9 mouse cellular contexts compared by ENCODE assay signal in the genomic region with DNA sequence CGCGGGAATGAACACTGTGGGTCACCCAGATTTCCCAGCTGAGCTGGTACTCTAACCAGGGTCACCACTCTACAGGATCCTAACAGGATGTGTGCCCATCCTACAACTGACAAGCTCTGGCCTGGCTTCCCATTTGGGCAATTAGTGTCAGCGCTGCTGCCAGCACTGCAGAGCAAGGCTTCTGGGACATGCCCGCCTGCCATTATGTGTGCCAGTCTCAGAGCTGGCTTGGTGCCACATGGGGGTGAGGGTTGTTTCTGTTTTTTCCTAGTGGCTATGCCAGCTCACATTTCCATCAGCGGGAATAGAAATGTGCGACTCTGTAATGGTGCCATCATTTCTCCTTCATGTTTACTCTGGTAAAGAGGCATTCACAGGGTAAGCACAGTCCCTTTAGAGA. TPM values are rescaled to one million over a fixed set of nuclear protein-coding genes. Genes with fewer than 3 reads are reported as not detected.
DNase-seq lines count a peak whose midpoint lies in the region; ATAC-seq lines count a peak whose summit lies in the region.
"Had no signal": no experiment of that assay in that cellular context is flagged by ENCODE, and none has a peak within 500 bp of the region (broad histone marks: within the 10 kb centered on the region; RNA-seq: fewer than 3 reads in every experiment).

No protein-coding gene starts in this region.

- H3K27me3 ChIP-seq in forebrain, embryonic 12.5 days = no peaks in the 10 kb centered on the region
- H3K27me3 ChIP-seq in forebrain, embryonic 10.5 days (ENCODE audit: poor library complexity, severe bottlenecking) = no peaks in the 10 kb centered on the region
- no peaks in the 10 kb centered on the region for H3K27me3 ChIP-seq in neural tube, embryonic 15.5 days (replicated peaks)
- H3K27me3 ChIP-seq in liver, embryonic 11.5 days (replicated peaks; ENCODE audit: control insufficient read depth, insufficient read depth, low read length) = no peaks in the 10 kb centered on the region

- no peak overlapping the region for H3K4me3 ChIP-seq in forebrain, embryonic 12.5 days (replicated peaks)
- H3K4me3 ChIP-seq in forebrain, embryonic 10.5 days = no peak overlapping the region
- H3K4me3 ChIP-seq in neural tube, embryonic 15.5 days (replicated peaks) = no peak overlapping the region
- H3K4me3 ChIP-seq in liver, embryonic 11.5 days (ENCODE audit: low read depth, low read length) = no peak overlapping the region

- no peak overlapping the region for H3K9ac ChIP-seq in forebrain, embryonic 12.5 days
- no peak overlapping the region for H3K9ac ChIP-seq in neural tube, embryonic 15.5 days (replicated peaks)
- no peak overlapping the region for H3K9ac ChIP-seq in liver, embryonic 11.5 days (ENCODE audit: low read depth, low read length)

- DNase-seq in forebrain, embryonic 10.5 days (ENCODE audit: extremely low spot score, low spot score) = no peak
- peak; percentile 87 for DNase-seq in MN1 (ENCODE audit: low spot score)
- DNase-seq in cerebellum, postnatal 25 days = peak; percentile 90 to 93
- peak; percentile 50 to 77 for DNase-seq in kidney, postnatal 25 days
- no peak for DNase-seq in thymus, postnatal 0 days (ENCODE audit: low spot score)
- no peak for DNase-seq in liver, embryonic 11.5 days (ENCODE audit: low spot score)

- H3K9me3 ChIP-seq in forebrain, embryonic 12.5 days = no peaks in the 10 kb centered on the region
- H3K9me3 ChIP-seq in forebrain, embryonic 10.5 days = no peaks in the 10 kb centered on the region; the same call in 1 of the 2 replicates
- no peaks in the 10 kb centered on the region for H3K9me3 ChIP-seq in neural tube, embryonic 15.5 days (replicated peaks)
- no peaks in the 10 kb centered on the region for H3K9me3 ChIP-seq in liver, embryonic 11.5 days (ENCODE audit: control insufficient read depth, low read length)

- H3K4me2 ChIP-seq in forebrain, embryonic 12.5 days = no peak overlapping the region
- no peak overlapping the region for H3K4me2 ChIP-seq in neural tube, embryonic 15.5 days
- no peak overlapping the region for H3K4me2 ChIP-seq in liver, embryonic 11.5 days

- H3K36me3 ChIP-seq in forebrain, embryonic 12.5 days (replicated peaks) = 0 out of 2 replicates have a peak, but pooled peaks cover 2% of the 10 kb centered on the region
- 0 out of 2 replicates have a peak, but pooled peaks cover 3% of the 10 kb centered on the region for H3K36me3 ChIP-seq in forebrain, embryonic 10.5 days (replicated peaks)
- peaks cover 2% of the 10 kb centered on the region; the same call in 1 of the 2 replicates for H3K36me3 ChIP-seq in neural tube, embryonic 15.5 days
- no peaks in the 10 kb centered on the region for H3K36me3 ChIP-seq in liver, embryonic 11.5 days (ENCODE audit: control insufficient read depth, insufficient read depth, low read length)

- 0 out of 2 replicates have a peak overlapping the region, but pooled peaks have one; percentile 25 for H3K27ac ChIP-seq in forebrain, embryonic 12.5 days
- H3K27ac ChIP-seq in forebrain, embryonic 10.5 days = no peak overlapping the region
- H3K27ac ChIP-seq in neural tube, embryonic 15.5 days (replicated peaks) = peak overlapping the region; percentile 48; the same call in 1 of the 2 replicates
- H3K27ac ChIP-seq in liver, embryonic 11.5 days (ENCODE audit: low read depth, low read length) = no peak overlapping the region
- H3K27ac ChIP-seq: macrophage had no signal

- 85% methylated on average over 6 of the region's 6 CpGs for WGBS in forebrain, embryonic 12.5 days
- 93% methylated on average over 6 of the region's 6 CpGs for WGBS in forebrain, embryonic 10.5 days
- 51% methylated on average over 6 of the region's 6 CpGs for WGBS in neural tube, embryonic 15.5 days
- WGBS in liver, embryonic 11.5 days = 93% methylated on average over 6 of the region's 6 CpGs

- no peak for ATAC-seq in forebrain, embryonic 12.5 days (ENCODE audit: low FRiP score)
- ATAC-seq in neural tube, embryonic 15.5 days (ENCODE audit: low FRiP score) = no peak; the same call in 1 of the 2 replicates
- no peak for ATAC-seq in liver, embryonic 11.5 days (replicated peaks; ENCODE audit: low FRiP score)

- peaks cover 11% of the 10 kb centered on the region; the same call in 1 of the 2 replicates for H3K4me1 ChIP-seq in forebrain, embryonic 12.5 days
- H3K4me1 ChIP-seq in forebrain, embryonic 10.5 days = peaks cover 15% of the 10 kb centered on the region
- H3K4me1 ChIP-seq in neural tube, embryonic 15.5 days = peaks cover 26% of the 10 kb centered on the region
- H3K4me1 ChIP-seq in liver, embryonic 11.5 days (replicated peaks; ENCODE audit: control insufficient read depth, insufficient read depth, low read length) = no peaks in the 10 kb centered on the region

RNA-seq across cellular contexts. Expression of gene Ralgps1, which starts 15.7 kb away (rescaled TPM):
- 23.8 and 28.7 TPM in 2 replicates for polyA plus RNA-seq in forebrain, embryonic 12.5 days (2016; fragmentation: Nextera tagmentation; extraction: Ambion mirVana)
- polyA plus RNA-seq in forebrain, embryonic 10.5 days (2016; fragmentation: Nextera tagmentation; extraction: Ambion mirVana) = 6.2 and 6.9 TPM in 2 replicates
- polyA plus RNA-seq in neural tube, embryonic 15.5 days (2015; fragmentation: Nextera tagmentation; extraction: Ambion mirVana) = 31.6 and 34.9 TPM in 2 replicates
- polyA plus RNA-seq in thymus, postnatal 0 days (2015; fragmentation: Nextera tagmentation; extraction: Ambion mirVana) = 3.9 and 5.5 TPM in 2 replicates
- 2.7 and 3.0 TPM in 2 replicates for polyA plus RNA-seq in liver, embryonic 11.5 days (2014; fragmentation: Nextera tagmentation; extraction: Ambion mirVana)

Comparison
In these comparisons a context has a peak if more than half of its experiments do, and no peak if none do; other contexts are left out.
1. H3K27ac ChIP-seq: peak in forebrain, embryonic 12.5 days (single experiment) and neural tube, embryonic 15.5 days (single experiment); none in forebrain, embryonic 10.5 days (single experiment) and liver, embryonic 11.5 days (single experiment).
2. DNase-seq: peak in MN1 (single experiment), cerebellum, postnatal 25 days (2 of 2) and kidney, postnatal 25 days (2 of 2); none in forebrain, embryonic 10.5 days (single experiment), thymus, postnatal 0 days (single experiment) and liver, embryonic 11.5 days (single experiment).